Mouse (Mus musculus) heart, embryonic 14.5 days (tissue): ENCODE measurements at regions not wholly inside any gene's neighbourhood (a gene's known extent, or its start where the extent isn't known, plus 50 kb on each side); places are given as distances from the start of the nearest gene placed in this dataset.

Experiments used
- ATAC-seq: fragments of 200-750 bp; cut with Nextera tagmentation; 2 replicates; pipeline ENCODE4 v1.8.0; 2017; ENCODE audit warnings: low read depth, moderate TSS enrichment; ENCODE audit not compliant: insufficient number of reproducible peaks, insufficient read depth, low FRiP score
- H3K27ac ChIP-seq, 2 experiments: fragments of 200-500 bp in 1 of 2; fragments of 300-500 bp in 1 of 2; sonication (generic) in 1 of 2; replicated peaks in 1 of 2; 2 replicates each; pipeline ENCODE4 v1.5.1; 2012 to 2014; ENCODE audit warnings: low read depth in 2 of 2, low read length in 2 of 2, control low read depth in 1 of 2, mild to moderate bottlenecking in 1 of 2, mixed read lengths in 1 of 2; ENCODE audit not compliant: control insufficient read depth in 1 of 2, insufficient read depth in 1 of 2
- H3K27me3 ChIP-seq: fragments of 300-500 bp; sonication (generic); 2 replicates; pipeline ENCODE4 v1.6.1; 2014; ENCODE audit warnings: mild to moderate bottlenecking, low read length, control low read depth; ENCODE audit not compliant: control insufficient read depth, insufficient read depth
- H3K36me3 ChIP-seq: fragments of 300-500 bp; sonication (generic); 2 replicates; pipeline ENCODE4 v1.6.1; 2014; ENCODE audit warnings: mild to moderate bottlenecking, control low read depth, low read length, mixed read lengths; ENCODE audit not compliant: control insufficient read depth, insufficient read depth
- H3K4me1 ChIP-seq, 2 experiments: fragments of 200-500 bp in 1 of 2; fragments of 300-500 bp in 1 of 2; sonication (generic) in 1 of 2; 2 replicates each; pipeline ENCODE4 v1.6.1; 2012 to 2014; ENCODE audit warnings: low read length in 2 of 2, control low read depth in 1 of 2, mixed read lengths in 1 of 2; ENCODE audit not compliant: control insufficient read depth in 2 of 2, insufficient read depth in 2 of 2
- H3K4me2 ChIP-seq: fragments of 300-500 bp; sonication (generic); 2 replicates; pipeline ENCODE4 v1.6.1; 2014; ENCODE audit warnings: mild to moderate bottlenecking, low read length
- H3K4me3 ChIP-seq, 2 experiments: fragments of 200-500 bp in 1 of 2; fragments of 300-500 bp in 1 of 2; sonication (generic) in 1 of 2; 2 replicates each; pipeline ENCODE4 v1.5.1; 2012 to 2014; ENCODE audit warnings: low read length in 2 of 2, mild to moderate bottlenecking in 2 of 2, control low read depth in 1 of 2, low read depth in 1 of 2, moderate library complexity in 1 of 2; ENCODE audit not compliant: control insufficient read depth in 1 of 2, insufficient read depth in 1 of 2
- H3K9ac ChIP-seq: fragments of 300-500 bp; sonication (generic); 2 replicates; pipeline ENCODE4 v1.6.1; 2014; ENCODE audit warnings: mild to moderate bottlenecking, low read length
- H3K9me3 ChIP-seq: fragments of 300-500 bp; sonication (generic); 2 replicates; pipeline ENCODE4 v1.6.1; 2016; ENCODE audit warnings: low read length, control low read depth; ENCODE audit not compliant: control insufficient read depth
- WGBS: fragments of 180-500 bp; shearing (Covaris S2); extraction: QIAGEN DNeasy Blood & Tissue Kit; methylation state at CpG from one replicate; pipeline ENCODE4 v1.1.7; 2014; 5-methylcytosine and 5-hydroxymethylcytosine counted together

- Histone ChIP-seq H3K27ac (no peak overlapping the region), H3K36me3 (no peaks in the 10 kb centered on the region), H3K4me1 (0 out of 4 replicates have a peak, but pooled peaks cover 0 to 2% of the 10 kb centered on the region in 2 experiments), H3K27me3 (no peaks in the 10 kb centered on the region), H3K4me3 (no peak overlapping the region), H3K4me2 (no peak overlapping the region), H3K9me3 (no peaks in the 10 kb centered on the region), H3K9ac (no peak overlapping the region)
- 49% methylated on average over 9 of the region's 9 CpGs for WGBS
- no peak for ATAC-seq
Measured at GRCm38 (mm10) chr13:11338297-11338616, 768.5 kb downstream of the Ryr2 start.

- no peaks in the 10 kb centered on the region for H3K36me3 ChIP-seq
- no peak overlapping the region for H3K4me3 ChIP-seq
- no peak overlapping the region for H3K9ac ChIP-seq
- no peaks in the 10 kb centered on the region for H3K27me3 ChIP-seq
- no peak for ATAC-seq
- H3K27ac ChIP-seq, result no peak overlapping the region
- no peaks in the 10 kb centered on the region for H3K9me3 ChIP-seq
- H3K4me1 ChIP-seq, result 0 out of 4 replicates have a peak, but pooled peaks cover 0 to 2% of the 10 kb centered on the region in 2 experiments
- no peak overlapping the region for H3K4me2 ChIP-seq
- 32% methylated on average over 4 of the region's 4 CpGs for WGBS
Measured at GRCm38 (mm10) chr13:11337610-11338296, 769.0 kb downstream of the Ryr2 start.

- Histone ChIP-seq H3K27me3 (no peaks in the 10 kb centered on the region), H3K4me3 (no peak overlapping the region), H3K36me3 (no peaks in the 10 kb centered on the region), H3K9ac (no peak overlapping the region), H3K4me1 (0 out of 4 replicates have a peak, but pooled peaks cover 0 to 2% of the 10 kb centered on the region in 2 experiments), H3K4me2 (no peak overlapping the region), H3K27ac (no peak overlapping the region), H3K9me3 (no peaks in the 10 kb centered on the region)
- 50% methylated on average over 3 of the region's 3 CpGs for WGBS
- ATAC-seq, result no peak
Measured at GRCm38 (mm10) chr13:11336958-11337357, 769.8 kb downstream of the Ryr2 start.

- Histone ChIP-seq H3K27ac (no peak overlapping the region), H3K36me3 (no peaks in the 10 kb centered on the region), H3K4me1 (no peaks in the 10 kb centered on the region), H3K27me3 (no peaks in the 10 kb centered on the region), H3K4me2 (no peak overlapping the region), H3K4me3 (no peak overlapping the region), H3K9me3 (no peaks in the 10 kb centered on the region), H3K9ac (no peak overlapping the region)
- no peak for ATAC-seq
- 59% methylated on average over 4 of the region's 4 CpGs for WGBS
Measured at GRCm38 (mm10) chr13:11331991-11332390, 774.8 kb downstream of the Ryr2 start.

GRCm38 (mm10) chr13:11308716-11309115 is 798.0 kb downstream of the Ryr2 start:
- Histone ChIP-seq H3K36me3 (no peaks in the 10 kb centered on the region), H3K27me3 (no peaks in the 10 kb centered on the region), H3K27ac (no peak overlapping the region), H3K4me3 (no peak overlapping the region), H3K9me3 (0 out of 2 replicates have a peak, but pooled peaks cover 3% of the 10 kb centered on the region), H3K9ac (no peak overlapping the region), H3K4me1 (no peaks in the 10 kb centered on the region), H3K4me2 (no peak overlapping the region)
- no peak for ATAC-seq
- WGBS, result 69% methylated on average over 2 of the region's 2 CpGs

DNA sequence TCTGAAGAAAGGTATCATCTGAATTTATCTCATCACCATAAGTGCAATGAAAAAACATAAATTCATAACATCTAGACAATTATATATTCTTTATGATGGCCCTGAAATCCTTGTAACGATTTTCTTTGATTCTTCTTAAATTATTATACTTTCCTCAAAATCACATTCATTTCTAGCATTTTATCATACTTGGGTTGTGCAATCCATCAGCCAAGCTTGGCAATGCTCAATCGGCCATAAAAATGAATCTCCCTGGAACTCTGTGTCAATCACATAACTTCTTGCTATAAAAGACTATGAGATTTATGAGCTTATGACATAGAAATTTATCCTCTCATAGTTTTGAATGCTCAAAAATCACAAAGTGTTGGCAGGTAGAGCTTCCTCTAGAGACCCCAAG is 811.3 kb downstream of the Ryr2 start:
- Histone ChIP-seq H3K4me2 (no peak overlapping the region), H3K9ac (no peak overlapping the region), H3K27me3 (no peaks in the 10 kb centered on the region), H3K9me3 (no peaks in the 10 kb centered on the region), H3K4me3 (no peak overlapping the region), H3K27ac (no peak overlapping the region), H3K36me3 (no peaks in the 10 kb centered on the region), H3K4me1 (peaks cover 0 to 2% of the 10 kb centered on the region in 2 experiments; a peak in 1 of 4 replicates)
- WGBS, result 82% methylated on average over 2 of the region's 2 CpGs
- ATAC-seq, result no peak

GRCm38 (mm10) chr13:11294689-11295088 is 812.1 kb downstream of the Ryr2 start:
- Histone ChIP-seq H3K36me3 (no peaks in the 10 kb centered on the region), H3K27ac (no peak overlapping the region), H3K9ac (no peak overlapping the region), H3K4me3 (no peak overlapping the region), H3K9me3 (no peaks in the 10 kb centered on the region), H3K4me2 (no peak overlapping the region), H3K4me1 (peaks cover 0 to 2% of the 10 kb centered on the region in 2 experiments; a peak in 1 of 4 replicates), H3K27me3 (no peaks in the 10 kb centered on the region)
- WGBS, result 84% methylated on average over 1 of the region's 1 CpGs
- ATAC-seq, result no peak

GRCm38 (mm10) chr13:11293750-11294149 is 813.0 kb downstream of the Ryr2 start:
- Histone ChIP-seq H3K27me3 (no peaks in the 10 kb centered on the region), H3K9me3 (no peaks in the 10 kb centered on the region), H3K27ac (no peak overlapping the region), H3K9ac (no peak overlapping the region), H3K36me3 (no peaks in the 10 kb centered on the region), H3K4me1 (peaks cover 0 to 2% of the 10 kb centered on the region in 2 experiments; a peak in 1 of 4 replicates), H3K4me2 (no peak overlapping the region), H3K4me3 (no peak overlapping the region)
- no peak for ATAC-seq
